Mouse (Mus musculus): ENCODE results near the gene Dusp22. TPM values are rescaled to one million over a fixed set of nuclear protein-coding genes. Genes with fewer than 3 reads are reported as not detected.
A peak's percentile ranks its signal among the peaks of the same experiment; 100 is the strongest.

Dusp22 gene
- polyA plus RNA-seq, 1 experiment from 2014 or later = 19.2 TPM

GRCm38 (mm10) chr13:30704246-30705095 is 44.7 kb downstream of the Dusp22 start:
- H3K4me2 ChIP-seq (replicated peaks) = no peak overlapping the region
- H3K4me1 ChIP-seq (replicated peaks) = no peaks in the 10 kb centered on the region
- peaks cover 19% of the 10 kb centered on the region for H3K36me3 ChIP-seq
- ATAC-seq = no peak
- H3K27ac ChIP-seq = no peak overlapping the region; the same call in 1 of the 2 replicates
- H3K4me3 ChIP-seq (replicated peaks) = no peak overlapping the region
- no peaks in the 10 kb centered on the region for H3K9me3 ChIP-seq
- 87% methylated on average over 8 of the region's 8 CpGs for WGBS
- H3K9ac ChIP-seq (replicated peaks) = no peak overlapping the region
- H3K27me3 ChIP-seq = no peaks in the 10 kb centered on the region

GRCm38 (mm10) chr13:30711066-30711465 is 51.3 kb downstream of the Dusp22 start:
- WGBS = 82% methylated on average over 2 of the region's 2 CpGs
- no peak overlapping the region for H3K27ac ChIP-seq
- no peak for ATAC-seq
- H3K36me3 ChIP-seq = peaks cover 15% of the 10 kb centered on the region
- H3K4me2 ChIP-seq (replicated peaks) = no peak overlapping the region
- H3K4me1 ChIP-seq (replicated peaks) = no peaks in the 10 kb centered on the region
- no peak overlapping the region for H3K4me3 ChIP-seq (replicated peaks)
- no peaks in the 10 kb centered on the region for H3K27me3 ChIP-seq
- no peaks in the 10 kb centered on the region for H3K9me3 ChIP-seq
- H3K9ac ChIP-seq (replicated peaks) = no peak overlapping the region

GRCm38 (mm10) chr13:30711711-30712110 is 51.9 kb downstream of the Dusp22 start:
- Histone ChIP-seq H3K9me3 (no peaks in the 10 kb centered on the region), H3K36me3 (peaks cover 14% of the 10 kb centered on the region), H3K27me3 (no peaks in the 10 kb centered on the region), H3K9ac (replicated peaks) (no peak overlapping the region), H3K27ac (no peak overlapping the region), H3K4me2 (replicated peaks) (no peak overlapping the region), H3K4me1 (replicated peaks) (no peaks in the 10 kb centered on the region), H3K4me3 (replicated peaks) (no peak overlapping the region)
- ATAC-seq = no peak
- 94% methylated on average over 3 of the region's 3 CpGs for WGBS

DNA sequence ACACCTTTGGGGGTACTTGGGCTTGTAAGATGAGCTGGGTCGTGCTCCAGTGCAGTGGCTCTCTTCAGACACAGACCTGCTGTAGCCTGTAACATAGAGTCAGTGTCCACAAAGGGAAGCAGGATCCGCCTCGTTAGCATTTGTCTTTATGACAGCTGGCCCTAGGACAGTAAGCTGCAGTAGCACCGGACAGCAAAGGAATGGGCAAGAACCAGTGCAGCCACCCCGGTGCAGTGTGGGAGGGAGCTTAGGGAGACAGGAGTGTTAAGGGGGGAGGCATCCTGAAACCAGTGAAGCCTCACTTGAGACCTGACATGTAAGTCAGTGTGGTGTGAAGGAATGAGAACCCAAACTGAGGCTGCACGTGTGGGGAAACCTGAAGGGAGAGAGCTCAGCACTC is 52.5 kb downstream of the Dusp22 start:
- 83% methylated on average over 6 of the region's 6 CpGs for WGBS
- H3K27ac ChIP-seq = no peak overlapping the region
- no peaks in the 10 kb centered on the region for H3K27me3 ChIP-seq
- no peak overlapping the region for H3K4me3 ChIP-seq (replicated peaks)
- no peaks in the 10 kb centered on the region for H3K4me1 ChIP-seq (replicated peaks)
- H3K9ac ChIP-seq (replicated peaks) = no peak overlapping the region
- no peak overlapping the region for H3K4me2 ChIP-seq (replicated peaks)
- no peak for ATAC-seq
- peaks cover 14% of the 10 kb centered on the region for H3K36me3 ChIP-seq
- H3K9me3 ChIP-seq = no peaks in the 10 kb centered on the region

GRCm38 (mm10) chr13:30713621-30714020 is 53.8 kb downstream of the Dusp22 start:
- 88% methylated on average over 3 of the region's 3 CpGs for WGBS
- no peaks in the 10 kb centered on the region for H3K4me1 ChIP-seq (replicated peaks)
- no peaks in the 10 kb centered on the region for H3K9me3 ChIP-seq
- H3K9ac ChIP-seq (replicated peaks) = no peak overlapping the region
- H3K36me3 ChIP-seq = peaks cover 6% of the 10 kb centered on the region
- no peak for ATAC-seq
- H3K27me3 ChIP-seq = no peaks in the 10 kb centered on the region
- no peak overlapping the region for H3K27ac ChIP-seq
- no peak overlapping the region for H3K4me2 ChIP-seq (replicated peaks)
- no peak overlapping the region for H3K4me3 ChIP-seq (replicated peaks)

- WGBS = 89% methylated on average over 6 of the region's 6 CpGs
- no peak for ATAC-seq
- Histone ChIP-seq H3K4me1 (replicated peaks) (no peaks in the 10 kb centered on the region), H3K27me3 (no peaks in the 10 kb centered on the region), H3K4me3 (replicated peaks) (no peak overlapping the region), H3K27ac (no peak overlapping the region), H3K36me3 (no peaks in the 10 kb centered on the region), H3K9me3 (no peaks in the 10 kb centered on the region), H3K9ac (replicated peaks) (no peak overlapping the region), H3K4me2 (replicated peaks) (no peak overlapping the region)
Observed at GRCm38 (mm10) chr13:30714552-30714951, 54.8 kb downstream of the Dusp22 start.

- Histone ChIP-seq H3K27ac (no peak overlapping the region), H3K9me3 (no peaks in the 10 kb centered on the region), H3K4me3 (replicated peaks) (no peak overlapping the region), H3K27me3 (no peaks in the 10 kb centered on the region), H3K4me1 (replicated peaks) (no peaks in the 10 kb centered on the region), H3K36me3 (no peaks in the 10 kb centered on the region), H3K9ac (replicated peaks) (no peak overlapping the region), H3K4me2 (replicated peaks) (no peak overlapping the region)
- WGBS = 96% methylated on average over 7 of the region's 7 CpGs
- no peak for ATAC-seq
Observed at GRCm38 (mm10) chr13:30715060-30715459, 55.3 kb downstream of the Dusp22 start.

DNA sequence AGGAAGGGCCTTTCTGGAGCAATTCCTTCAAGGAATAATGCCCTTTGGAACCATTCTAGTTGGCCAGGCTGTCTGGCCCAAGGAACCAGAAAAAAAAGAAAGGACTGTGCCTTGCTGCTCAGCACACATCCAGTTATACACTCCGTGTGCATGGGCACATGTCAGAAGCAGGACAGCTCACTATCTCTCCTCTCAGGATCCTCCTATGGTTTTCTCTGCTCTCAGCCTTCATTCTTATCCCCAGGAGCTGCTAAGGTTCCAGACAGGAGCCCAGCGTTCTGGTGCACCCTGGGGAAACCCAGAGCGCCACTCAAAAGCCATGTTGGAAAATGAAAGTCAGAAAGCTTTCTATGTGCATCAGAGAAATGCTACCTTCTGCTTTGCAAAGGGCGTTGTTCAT is 55.8 kb downstream of the Dusp22 start:
- H3K27me3 ChIP-seq = no peaks in the 10 kb centered on the region
- no peaks in the 10 kb centered on the region for H3K9me3 ChIP-seq
- H3K4me2 ChIP-seq (replicated peaks) = no peak overlapping the region
- no peaks in the 10 kb centered on the region for H3K4me1 ChIP-seq (replicated peaks)
- WGBS = 86% methylated on average over 4 of the region's 4 CpGs
- H3K27ac ChIP-seq = no peak overlapping the region
- ATAC-seq = no peak
- H3K4me3 ChIP-seq (replicated peaks) = no peak overlapping the region
- H3K36me3 ChIP-seq = no peaks in the 10 kb centered on the region
- no peak overlapping the region for H3K9ac ChIP-seq (replicated peaks)

DNA sequence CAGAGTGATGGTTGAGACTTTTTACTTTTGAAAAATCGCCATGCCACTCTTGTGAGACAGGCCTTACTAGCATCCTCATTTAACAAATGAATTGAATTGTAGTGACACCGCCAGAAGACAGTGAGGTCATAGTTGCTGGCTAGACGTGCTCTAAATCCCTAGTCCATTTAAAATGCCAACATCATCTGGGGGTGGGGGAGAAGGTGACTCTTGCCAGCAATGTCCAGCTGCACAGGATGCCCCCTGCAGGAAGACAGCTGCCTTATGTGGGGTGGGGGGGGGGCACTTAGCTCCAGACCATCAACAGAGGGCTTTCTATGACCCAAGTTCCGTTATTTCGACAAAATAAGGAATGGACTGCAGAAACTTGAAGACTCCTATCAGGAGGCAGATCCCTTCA is 56.8 kb downstream of the Dusp22 start:
- Histone ChIP-seq H3K9me3 (no peaks in the 10 kb centered on the region), H3K4me2 (replicated peaks) (no peak overlapping the region), H3K4me3 (replicated peaks) (no peak overlapping the region), H3K4me1 (replicated peaks) (no peaks in the 10 kb centered on the region), H3K9ac (replicated peaks) (no peak overlapping the region), H3K27me3 (0 out of 2 replicates have a peak, but pooled peaks cover 3% of the 10 kb centered on the region), H3K36me3 (no peaks in the 10 kb centered on the region), H3K27ac (no peak overlapping the region)
- 72% methylated on average over 5 of the region's 5 CpGs for WGBS
- ATAC-seq = no peak

- peak; percentile 38; the same call in 1 of the 2 replicates for ATAC-seq
- Histone ChIP-seq H3K4me1 (replicated peaks) (peaks cover 17% of the 10 kb centered on the region), H3K9ac (replicated peaks) (peak overlapping the region; percentile 0; the same call in 1 of the 2 replicates), H3K36me3 (no peaks in the 10 kb centered on the region), H3K4me2 (replicated peaks) (0 out of 2 replicates have a peak overlapping the region, but pooled peaks have one; percentile 1), H3K9me3 (no peaks in the 10 kb centered on the region), H3K27me3 (0 out of 2 replicates have a peak, but pooled peaks cover 3% of the 10 kb centered on the region), H3K27ac (no peak overlapping the region), H3K4me3 (replicated peaks) (no peak overlapping the region)
- 5% methylated on average over 7 of the region's 7 CpGs for WGBS
Observed at GRCm38 (mm10) chr13:30722601-30723000, 62.8 kb downstream of the Dusp22 start.

GRCm38 (mm10) chr13:30723258-30723657 is 63.5 kb downstream of the Dusp22 start:
- Histone ChIP-seq H3K9ac (replicated peaks) (no peak overlapping the region), H3K4me3 (replicated peaks) (no peak overlapping the region), H3K27ac (no peak overlapping the region), H3K4me2 (replicated peaks) (no peak overlapping the region), H3K27me3 (0 out of 2 replicates have a peak, but pooled peaks cover 3% of the 10 kb centered on the region), H3K9me3 (no peaks in the 10 kb centered on the region), H3K36me3 (no peaks in the 10 kb centered on the region), H3K4me1 (replicated peaks) (peaks cover 17% of the 10 kb centered on the region)
- no peak for ATAC-seq
- WGBS = 49% methylated on average over 5 of the region's 5 CpGs

- no peak overlapping the region for H3K27ac ChIP-seq
- H3K4me2 ChIP-seq (replicated peaks) = no peak overlapping the region
- H3K4me3 ChIP-seq (replicated peaks) = no peak overlapping the region
- H3K27me3 ChIP-seq = 0 out of 2 replicates have a peak, but pooled peaks cover 3% of the 10 kb centered on the region
- no peak overlapping the region for H3K9ac ChIP-seq (replicated peaks)
- peaks cover 17% of the 10 kb centered on the region for H3K4me1 ChIP-seq (replicated peaks)
- WGBS = 53% methylated on average over 8 of the region's 8 CpGs
- ATAC-seq = no peak
- no peaks in the 10 kb centered on the region for H3K9me3 ChIP-seq
- H3K36me3 ChIP-seq = no peaks in the 10 kb centered on the region
Observed at GRCm38 (mm10) chr13:30723858-30724257, 64.1 kb downstream of the Dusp22 start.

All from midbrain, embryonic 13.5 days (tissue).